In genomic region chr4:118273998-118274397, GRCm38 (mm10) we compare ENCODE assay signal across 9 mouse cellular contexts. TPM values are rescaled to one million over a fixed set of nuclear protein-coding genes. Genes with fewer than 3 reads are reported as not detected.
DNase-seq lines count a peak whose midpoint lies in the region; ATAC-seq and TF ChIP-seq lines count a peak whose summit lies in the region.
"Had no signal": no experiment of that assay in that cellular context is flagged by ENCODE, and none has a peak within 500 bp of the region (broad histone marks: within the 10 kb centered on the region; RNA-seq: fewer than 3 reads in every experiment).

No protein-coding gene starts in this region.

- H3K4me2 ChIP-seq in forebrain, embryonic 11.5 days (ENCODE audit: low read depth, low read length, severe bottlenecking), result no peak overlapping the region
- H3K4me2 ChIP-seq in forebrain, postnatal 0 days (ENCODE audit: low read depth), result no peak overlapping the region
- no peak overlapping the region for H3K4me2 ChIP-seq in embryonic facial prominence, embryonic 12.5 days (replicated peaks)
- H3K4me2 ChIP-seq in intestine, embryonic 16.5 days (ENCODE audit: low read depth, low read length), result 0 out of 2 replicates have a peak overlapping the region, but pooled peaks have one; percentile 9
- H3K4me2 ChIP-seq in midbrain, embryonic 12.5 days (replicated peaks), result peak overlapping the region; percentile 17; the same call in 1 of the 2 replicates
- H3K4me2 ChIP-seq: heart, embryonic 12.5 days had no signal

- no peak for DNase-seq in forebrain, embryonic 11.5 days (ENCODE audit: low spot score)
- DNase-seq in forebrain, postnatal 0 days, result no peak
- DNase-seq in adipocyte (ENCODE audit: low spot score), result no peak
- DNase-seq in heart, postnatal 25 days (ENCODE audit: low spot score), result no peak
- no peak for DNase-seq in urinary bladder, adult 18-20 months (ENCODE audit: low spot score in 2 of 2)

- H3K27me3 ChIP-seq in forebrain, embryonic 11.5 days (ENCODE audit: control insufficient read depth, insufficient read depth, low read length), result no peaks in the 10 kb centered on the region
- H3K27me3 ChIP-seq in forebrain, postnatal 0 days (ENCODE audit: insufficient read depth, low read length), result no peaks in the 10 kb centered on the region
- no peaks in the 10 kb centered on the region for H3K27me3 ChIP-seq in embryonic facial prominence, embryonic 12.5 days
- H3K27me3 ChIP-seq in intestine, embryonic 16.5 days (replicated peaks; ENCODE audit: control insufficient read depth, insufficient read depth, low read length), result no peaks in the 10 kb centered on the region
- H3K27me3 ChIP-seq in midbrain, embryonic 12.5 days, result no peaks in the 10 kb centered on the region
- H3K27me3 ChIP-seq: heart, embryonic 12.5 days had no signal

- H3K9me3 ChIP-seq in forebrain, embryonic 11.5 days (ENCODE audit: control insufficient read depth, low read length), result no peaks in the 10 kb centered on the region; the same call in 1 of the 2 replicates
- no peaks in the 10 kb centered on the region for H3K9me3 ChIP-seq in forebrain, postnatal 0 days (ENCODE audit: low read length)
- no peaks in the 10 kb centered on the region for H3K9me3 ChIP-seq in embryonic facial prominence, embryonic 12.5 days
- no peaks in the 10 kb centered on the region for H3K9me3 ChIP-seq in intestine, embryonic 16.5 days (ENCODE audit: control insufficient read depth, low read length)
- no peaks in the 10 kb centered on the region for H3K9me3 ChIP-seq in midbrain, embryonic 12.5 days
- H3K9me3 ChIP-seq: heart, embryonic 12.5 days had no signal

- no peak for ATAC-seq in forebrain, embryonic 11.5 days (replicated peaks; ENCODE audit: low FRiP score)
- ATAC-seq in forebrain, postnatal 0 days, result no peak
- no peak for ATAC-seq in embryonic facial prominence, embryonic 12.5 days (ENCODE audit: insufficient number of reproducible peaks, insufficient read depth, low FRiP score, low TSS enrichment)
- no peak for ATAC-seq in intestine, embryonic 16.5 days
- ATAC-seq in midbrain, embryonic 12.5 days (ENCODE audit: low FRiP score, low read depth), result no peak

- H3K36me3 ChIP-seq in forebrain, embryonic 11.5 days (ENCODE audit: control insufficient read depth, insufficient read depth, low read length), result peaks cover 5% of the 10 kb centered on the region; the same call in 1 of the 2 replicates
- H3K36me3 ChIP-seq in forebrain, postnatal 0 days (ENCODE audit: insufficient read depth), result peaks cover 26% of the 10 kb centered on the region
- H3K36me3 ChIP-seq in embryonic facial prominence, embryonic 12.5 days, result peaks cover 74% of the 10 kb centered on the region
- H3K36me3 ChIP-seq in intestine, embryonic 16.5 days (ENCODE audit: control insufficient read depth, insufficient read depth, low read length), result peaks cover 12% of the 10 kb centered on the region
- peaks cover 40% of the 10 kb centered on the region for H3K36me3 ChIP-seq in midbrain, embryonic 12.5 days

- TF ChIP-seq CTCF in forebrain, postnatal 0 days (IDR thresholded peaks at IDR 0.05; ENCODE audit: low read depth), result no peak

- peak overlapping the region; percentile 47; the same call in 1 of the 2 replicates for H3K9ac ChIP-seq in forebrain, embryonic 11.5 days (ENCODE audit: low read length)
- no peak overlapping the region for H3K9ac ChIP-seq in forebrain, postnatal 0 days
- H3K9ac ChIP-seq in embryonic facial prominence, embryonic 12.5 days, result no peak overlapping the region
- H3K9ac ChIP-seq in intestine, embryonic 16.5 days (ENCODE audit: low read depth, low read length), result peak overlapping the region; percentile 33
- H3K9ac ChIP-seq in midbrain, embryonic 12.5 days (replicated peaks), result no peak overlapping the region
- H3K9ac ChIP-seq: heart, embryonic 12.5 days had no signal

- no peak overlapping the region for H3K4me3 ChIP-seq in forebrain, embryonic 11.5 days (ENCODE audit: low read depth, low read length)
- H3K4me3 ChIP-seq in forebrain, postnatal 0 days (ENCODE audit: low read depth, low read length), result no peak overlapping the region
- no peak overlapping the region for H3K4me3 ChIP-seq in embryonic facial prominence, embryonic 12.5 days
- no peak overlapping the region for H3K4me3 ChIP-seq in intestine, embryonic 16.5 days (ENCODE audit: low read length)
- H3K4me3 ChIP-seq in midbrain, embryonic 12.5 days, result no peak overlapping the region
- H3K4me3 ChIP-seq: heart, embryonic 12.5 days had no signal

- intact Hi-C loops in heart, postnatal 25 days (cut with DNase I), result loop anchor here (5.0 kb wide), 1 partner anchor 122 kb away; no protein-coding TSS in a partner anchor

- H3K27ac ChIP-seq in forebrain, embryonic 11.5 days (ENCODE audit: low read depth, low read length), result peak overlapping the region; percentile 91; the same call in 1 of the 2 replicates
- no peak overlapping the region for H3K27ac ChIP-seq in forebrain, postnatal 0 days (ENCODE audit: low read depth, low read length)
- 0 out of 2 replicates have a peak overlapping the region, but pooled peaks have one; percentile 80 for H3K27ac ChIP-seq in embryonic facial prominence, embryonic 12.5 days
- peak overlapping the region; percentile 93 for H3K27ac ChIP-seq in intestine, embryonic 16.5 days (ENCODE audit: low read length)
- peak overlapping the region; percentile 96 for H3K27ac ChIP-seq in midbrain, embryonic 12.5 days (replicated peaks)

- H3K4me1 ChIP-seq in forebrain, embryonic 11.5 days (replicated peaks; ENCODE audit: control insufficient read depth, insufficient read depth, low read length), result peaks cover 52% of the 10 kb centered on the region
- peaks cover 11% of the 10 kb centered on the region; the same call in 1 of the 2 replicates for H3K4me1 ChIP-seq in forebrain, postnatal 0 days (ENCODE audit: insufficient read depth)
- H3K4me1 ChIP-seq in embryonic facial prominence, embryonic 12.5 days, result peaks cover 62% of the 10 kb centered on the region
- peaks cover 74% of the 10 kb centered on the region for H3K4me1 ChIP-seq in intestine, embryonic 16.5 days (ENCODE audit: control insufficient read depth, insufficient read depth, low read length)
- peaks cover 75% of the 10 kb centered on the region for H3K4me1 ChIP-seq in midbrain, embryonic 12.5 days

- 77% methylated on average over 8 of the region's 8 CpGs for WGBS in forebrain, embryonic 11.5 days
- 75% methylated on average over 8 of the region's 8 CpGs for WGBS in forebrain, postnatal 0 days
- WGBS in embryonic facial prominence, embryonic 12.5 days, result 81% methylated on average over 8 of the region's 8 CpGs
- WGBS in intestine, embryonic 16.5 days, result 61% methylated on average over 8 of the region's 8 CpGs
- 74% methylated on average over 8 of the region's 8 CpGs for WGBS in midbrain, embryonic 12.5 days

RNA-seq across cellular contexts. Expression of gene Ptprf, which starts 17.2 kb away (rescaled TPM):
- 90.5 and 99.9 TPM in 2 replicates for polyA plus RNA-seq in forebrain, embryonic 11.5 days (2014; fragmentation: Nextera tagmentation; extraction: Ambion mirVana)
- 109 and 120 TPM in 2 replicates for total RNA-seq in forebrain, postnatal 0 days (2014; rRNA removed)
- 30.5 and 45.0 TPM in 2 replicates for polyA plus RNA-seq in forebrain, postnatal 0 days (2015; fragmentation: Nextera tagmentation; extraction: Ambion mirVana)
- 90.7 and 98.6 TPM in 2 replicates for polyA plus RNA-seq in embryonic facial prominence, embryonic 12.5 days (2016; fragmentation: Nextera tagmentation; extraction: Ambion mirVana)
- 45.8 and 54.8 TPM in 2 replicates for polyA plus RNA-seq in intestine, embryonic 16.5 days (2015; fragmentation: Nextera tagmentation; extraction: Ambion mirVana)
- polyA plus RNA-seq in midbrain, embryonic 12.5 days (2016; fragmentation: Nextera tagmentation; extraction: Ambion mirVana), result 113 and 123 TPM in 2 replicates
- total RNA-seq in heart, postnatal 25 days (2021), result 10 to 100 TPM in 1 of 2 experiments, 1 to 10 TPM in 1; 9.8 to 10.2 TPM

Comparison
In these comparisons a context has a peak if more than half of its experiments do, and no peak if none do; other contexts are left out.
1. H3K9ac ChIP-seq: peak in forebrain, embryonic 11.5 days (single experiment) and intestine, embryonic 16.5 days (single experiment); none in forebrain, postnatal 0 days (single experiment), embryonic facial prominence, embryonic 12.5 days (single experiment) and midbrain, embryonic 12.5 days (single experiment).
2. H3K4me2 ChIP-seq: peak in intestine, embryonic 16.5 days (single experiment) and midbrain, embryonic 12.5 days (single experiment); none in forebrain, embryonic 11.5 days (single experiment), forebrain, postnatal 0 days (single experiment) and embryonic facial prominence, embryonic 12.5 days (single experiment).